Mouse (Mus musculus): ENCODE results near the gene Fam83g.

- TF ChIP-seq CTCF (IDR thresholded peaks at IDR 0.05; ENCODE audit: low read depth, low read length) (no peak), POLR2A (IDR thresholded peaks at IDR 0.05; ENCODE audit: extremely low read depth, insufficient read depth, low read length) (no peak)
These were observed 25.0 kb downstream of the Fam83g start for GRCm38 (mm10) chr11:61708928-61709327.
